Mouse (Mus musculus) heart, postnatal 4 days (tissue): ENCODE results near the gene Kctd12. TPM values are rescaled to one million over a fixed set of nuclear protein-coding genes. Genes with fewer than 3 reads are reported as not detected.
A peak's percentile ranks its signal among the peaks of the same experiment; 100 is the strongest.

Experiments
- DNase-seq: peaks from one replicate; pipeline ENCODE4 v3.0.0; 2021
- total RNA-seq, 2 experiments: library from RNA; stranded (reverse); gene quantifications; 2 replicates each; pipeline ENCODE4 v1.2.3; 2021

The Kctd12 gene
- 10 to 100 TPM; 58.2 to 58.8 TPM for total RNA-seq

DNA sequence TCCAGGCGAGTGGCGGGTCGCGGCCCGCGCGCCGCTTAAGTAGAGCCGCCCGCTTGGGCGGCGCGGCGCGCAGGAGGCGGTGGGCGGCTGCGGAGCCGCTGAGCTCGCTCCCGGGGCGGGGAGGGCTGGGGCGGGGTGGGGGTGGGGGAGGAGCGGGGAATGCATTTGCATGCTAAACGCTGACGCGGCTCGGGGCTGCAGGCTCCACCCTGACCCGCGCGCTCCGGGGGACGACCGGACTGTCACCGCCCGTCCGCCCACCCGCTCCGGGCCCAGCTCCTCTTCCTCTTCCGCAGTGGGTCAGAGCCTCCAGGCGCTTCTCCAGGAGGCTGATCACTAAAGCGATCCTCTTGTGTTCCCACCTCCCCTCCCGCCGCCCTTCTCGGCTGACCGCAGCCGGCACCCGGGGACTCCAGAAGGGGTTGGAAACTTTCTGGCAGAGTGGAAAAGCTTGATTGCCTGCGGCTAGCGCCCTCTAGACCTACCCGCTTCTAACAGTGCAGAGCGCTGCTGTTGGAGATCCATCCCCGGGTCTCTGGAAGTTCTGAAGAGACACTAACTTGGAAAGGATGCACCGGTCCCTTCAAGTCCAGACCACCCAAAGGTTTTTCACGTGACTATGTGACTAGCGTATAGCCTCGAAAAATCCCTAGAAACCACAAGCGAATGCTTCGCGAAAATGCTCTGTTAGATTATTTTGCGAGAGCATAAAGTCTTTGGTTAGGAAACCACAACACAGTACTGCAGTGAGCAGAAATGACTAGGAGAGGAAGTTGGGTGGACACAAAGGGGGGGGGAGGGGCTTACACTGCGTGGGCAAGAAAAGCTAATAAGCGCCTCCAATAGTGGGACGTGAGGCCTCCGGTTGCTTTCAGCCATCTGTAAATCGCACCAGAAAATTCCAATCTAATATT, at the start of gene Kctd12:
Gene Kctd12, minus strand, starts transcription at position 11 of the 914 bp plus-strand sequence.
- peak; percentile 87 for DNase-seq

- DNase-seq = no peak
These were observed 46.8 kb upstream of the Kctd12 start for GRCm38 (mm10) chr14:103029203-103029602.

- DNase-seq = peak; percentile 50
These were observed 37.6 kb upstream of the Kctd12 start for GRCm38 (mm10) chr14:103020046-103020445.

DNA sequence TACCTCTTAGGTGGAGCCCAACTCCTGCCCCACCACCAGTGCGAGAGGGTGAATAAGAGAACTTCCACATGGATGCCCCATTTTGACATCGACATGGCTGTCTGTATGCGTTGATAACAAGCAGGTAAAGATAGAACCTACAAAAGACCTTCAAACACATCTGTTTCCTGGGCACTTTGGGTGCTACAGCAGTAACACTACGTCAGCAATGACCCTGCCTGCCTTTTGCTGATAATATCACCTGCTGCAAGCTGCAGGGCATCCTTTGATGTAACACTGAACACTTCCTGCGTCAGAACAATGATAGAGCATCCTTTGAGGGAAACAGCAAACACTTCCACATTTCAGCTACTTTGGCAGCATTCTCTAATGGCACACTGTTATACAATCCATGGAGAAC, 34.6 kb upstream of the Kctd12 start:
- DNase-seq = no peak

- peak; percentile 72 for DNase-seq
These were observed 30.2 kb upstream of the Kctd12 start for GRCm38 (mm10) chr14:103012563-103013150.

- peak; percentile 39 for DNase-seq
These were observed 29.3 kb upstream of the Kctd12 start for GRCm38 (mm10) chr14:103011782-103012181.

DNA sequence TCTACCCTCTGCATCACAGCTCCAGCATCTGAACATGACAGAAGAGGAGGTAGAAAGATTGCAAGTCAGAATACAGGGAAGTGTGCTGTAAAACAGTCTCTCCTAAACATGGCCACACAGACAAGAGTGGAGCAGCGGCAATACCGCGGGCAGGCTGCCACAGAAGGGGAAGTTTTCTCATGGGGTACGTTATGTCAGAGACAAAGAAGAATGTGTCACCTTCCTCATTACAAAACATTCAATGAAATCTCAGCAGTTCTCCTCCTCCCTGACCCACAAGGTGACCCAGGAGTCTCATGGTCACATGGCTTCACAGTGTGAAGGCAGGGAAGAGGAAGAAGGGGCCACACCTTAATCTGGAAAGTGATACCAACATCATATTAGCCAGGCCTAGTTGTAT, 25.3 kb upstream of the Kctd12 start:
- DNase-seq = no peak

GRCm38 (mm10) chr14:102994662-102995561, 12.5 kb upstream of the Kctd12 start:
- peak; percentile 88 for DNase-seq

DNA sequence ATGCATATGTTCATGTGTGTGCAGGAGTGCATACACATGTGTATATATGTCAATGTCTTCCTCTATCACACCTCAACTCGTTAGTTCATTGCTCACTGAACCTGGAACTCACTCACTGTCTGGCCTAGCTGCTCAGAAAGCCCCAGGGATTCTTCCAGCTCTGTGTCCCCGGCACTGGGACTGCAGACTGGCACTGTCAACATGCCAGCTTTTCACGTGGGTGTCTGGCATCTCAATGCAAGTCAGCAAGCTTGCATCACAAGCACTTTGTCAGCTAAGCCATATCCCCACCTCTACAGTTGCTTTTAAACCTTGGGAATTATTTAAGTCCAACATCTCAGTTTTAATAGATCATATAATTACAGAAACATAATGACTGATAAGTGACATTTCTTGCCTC, 8.3 kb upstream of the Kctd12 start:
- no peak for DNase-seq

GRCm38 (mm10) chr14:102989866-102990265, 7.4 kb upstream of the Kctd12 start:
- peak; percentile 49 for DNase-seq

DNA sequence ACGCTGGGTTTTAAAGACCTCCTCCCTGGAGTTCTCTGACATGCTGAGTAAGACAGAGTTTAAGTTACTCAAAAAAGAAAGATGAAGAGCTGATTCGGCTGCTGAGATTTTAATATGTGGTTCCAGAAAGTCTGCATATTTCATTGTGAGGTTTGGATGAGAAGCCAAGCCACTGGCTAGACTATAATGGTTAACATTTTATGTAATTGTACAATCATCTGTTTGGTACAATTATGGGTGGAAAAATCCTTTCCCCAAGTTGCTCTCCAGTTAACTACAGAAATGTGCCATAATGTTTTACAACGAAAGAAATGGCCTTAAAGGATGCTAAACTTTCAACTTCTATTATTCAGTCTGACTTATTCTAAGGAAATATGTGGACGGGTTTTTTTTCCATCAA, 6.8 kb upstream of the Kctd12 start:
- DNase-seq = no peak

DNA sequence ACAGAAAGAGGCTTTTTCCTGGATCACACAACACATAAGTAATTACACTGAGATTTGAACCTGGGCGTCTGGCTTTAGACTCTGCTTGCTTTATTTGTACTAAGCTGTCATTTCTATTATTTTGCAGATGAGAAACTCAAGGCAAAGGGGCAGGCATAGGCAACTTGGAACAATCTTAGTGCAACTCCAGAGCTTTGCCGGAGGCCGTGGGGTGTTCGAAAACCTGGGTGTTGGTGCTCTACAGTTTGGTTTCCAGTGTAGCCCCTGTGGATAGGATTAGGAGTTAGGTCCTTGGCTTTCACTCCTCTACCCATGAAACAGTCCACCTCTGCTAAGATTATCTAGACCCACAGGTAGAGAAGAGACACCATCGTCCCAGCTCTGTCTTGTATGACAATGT, 5.2 kb upstream of the Kctd12 start:
- DNase-seq = no peak

DNA sequence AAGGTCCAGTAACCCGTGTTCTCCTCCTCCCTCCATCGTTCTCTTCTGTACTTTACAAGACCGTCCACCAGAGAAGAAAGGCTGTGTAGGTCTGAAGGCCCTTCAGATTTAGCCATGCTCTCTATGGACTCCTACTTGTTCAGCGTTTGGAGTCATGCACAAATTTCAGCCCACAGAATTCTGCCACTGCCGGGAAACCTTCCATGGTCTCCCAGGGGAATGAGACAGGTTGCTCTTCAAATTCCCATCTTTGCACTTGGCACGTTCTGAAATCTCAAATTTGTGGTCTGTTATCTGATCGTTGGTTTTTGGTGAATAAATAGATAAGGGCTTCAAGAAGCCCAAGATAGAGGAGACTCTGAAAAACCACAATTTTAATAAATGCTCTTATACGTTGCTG, 1.2 kb upstream of the Kctd12 start:
- DNase-seq = no peak

DNA sequence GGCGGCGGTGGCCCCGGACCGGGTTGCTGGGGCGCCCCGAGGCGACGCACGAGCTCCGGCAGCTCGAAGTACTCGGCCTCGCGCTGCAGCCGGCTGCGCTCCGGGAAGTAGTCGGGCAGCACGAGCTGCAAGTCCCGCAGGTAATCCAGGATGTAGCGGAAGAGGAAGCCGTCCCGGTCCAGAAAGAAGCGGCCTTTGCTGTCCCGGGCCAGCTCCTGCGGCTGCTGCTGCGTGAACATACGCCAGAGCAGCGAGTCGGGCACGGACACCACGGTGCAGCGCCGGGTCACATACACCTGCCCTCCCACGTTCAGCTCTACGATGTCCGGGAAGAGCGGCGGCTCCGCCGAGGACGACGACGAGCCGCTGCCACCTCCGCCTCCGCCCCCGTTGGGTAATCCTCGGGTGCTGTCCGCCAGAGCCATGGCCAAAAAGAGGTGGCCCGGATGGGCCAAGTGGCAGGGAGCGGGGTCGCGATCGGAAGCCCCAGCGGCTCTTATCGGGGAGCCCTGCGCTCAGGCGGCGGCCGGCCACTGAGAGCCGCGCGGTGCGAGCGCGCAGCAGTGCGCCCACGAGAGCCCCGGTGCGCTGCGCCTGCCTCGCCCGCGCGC, 316 bp downstream of the Kctd12 start:
- DNase-seq = no peak

DNA sequence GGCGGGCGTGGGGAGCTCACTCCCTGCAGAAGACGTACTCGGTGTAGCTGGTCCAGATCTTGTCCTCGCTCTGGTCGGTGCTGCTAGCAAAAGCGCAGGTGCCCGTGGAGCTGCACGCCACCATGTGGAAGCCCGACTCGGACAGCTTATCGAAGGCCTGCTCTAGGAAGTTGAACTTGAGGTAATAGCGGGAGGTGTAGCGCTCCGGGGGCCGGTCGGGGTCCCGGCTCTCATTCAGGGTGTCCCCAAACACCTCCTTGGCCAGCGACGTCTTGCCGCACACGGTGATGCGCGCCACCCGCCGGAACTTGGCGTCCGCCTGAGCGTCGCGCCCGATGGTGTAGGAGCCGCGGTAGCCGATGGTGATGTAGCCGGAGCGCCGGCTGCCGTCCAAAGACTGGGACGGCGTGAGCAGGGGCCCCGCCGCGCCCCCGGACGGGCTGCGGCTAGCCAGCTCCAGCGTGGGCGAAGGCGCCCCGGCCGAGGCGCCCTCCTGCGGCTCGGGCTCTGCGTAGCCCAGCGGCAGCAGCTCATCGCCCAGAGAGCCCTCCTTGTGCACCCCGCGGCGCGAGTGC, 909 bp downstream of the Kctd12 start:
- peak; percentile 73 for DNase-seq

DNA sequence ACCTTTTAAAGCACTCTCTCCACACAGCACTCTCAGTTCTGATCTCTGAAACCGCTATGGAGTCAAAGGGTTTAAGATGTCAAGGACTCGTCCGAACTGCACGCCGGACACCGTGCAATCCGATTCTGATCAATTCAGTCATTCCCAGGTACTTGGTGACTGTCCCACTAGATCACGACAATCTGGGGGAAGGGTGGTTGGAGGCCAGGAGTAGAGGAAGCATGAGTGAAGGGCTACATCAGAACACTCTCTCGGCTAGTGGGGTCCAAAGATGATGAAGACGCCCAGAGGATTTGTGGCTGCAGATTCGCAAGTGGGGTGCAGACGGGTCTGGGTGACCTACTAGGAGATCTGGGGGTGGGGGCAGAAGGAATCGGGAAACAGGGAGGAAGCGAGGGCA, 1.5 kb downstream of the Kctd12 start:
- no peak for DNase-seq

GRCm38 (mm10) chr14:102980481-102980880, 2.0 kb downstream of the Kctd12 start:
- peak; percentile 53 for DNase-seq

DNA sequence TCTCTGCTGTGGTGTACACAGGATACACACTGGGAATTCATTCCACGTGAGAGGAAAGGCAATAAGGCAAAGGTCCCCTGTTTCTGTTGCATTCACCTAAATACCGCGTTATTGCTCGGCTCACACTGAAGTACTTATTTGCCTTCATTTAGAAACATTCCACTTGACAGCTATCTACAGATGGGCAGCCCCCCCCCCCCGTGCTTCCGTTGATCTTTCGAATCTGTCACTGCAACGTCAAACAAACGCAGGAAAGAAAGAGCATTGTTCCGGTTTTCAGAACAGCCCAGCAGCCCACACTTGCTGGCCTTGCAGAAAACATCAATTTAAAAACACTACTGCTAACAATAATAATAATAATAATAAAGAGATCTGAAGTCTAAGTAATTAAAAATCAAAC, 2.6 kb downstream of the Kctd12 start:
- no peak for DNase-seq

GRCm38 (mm10) chr14:102975865-102976264, 6.6 kb downstream of the Kctd12 start:
- no peak for DNase-seq

DNA sequence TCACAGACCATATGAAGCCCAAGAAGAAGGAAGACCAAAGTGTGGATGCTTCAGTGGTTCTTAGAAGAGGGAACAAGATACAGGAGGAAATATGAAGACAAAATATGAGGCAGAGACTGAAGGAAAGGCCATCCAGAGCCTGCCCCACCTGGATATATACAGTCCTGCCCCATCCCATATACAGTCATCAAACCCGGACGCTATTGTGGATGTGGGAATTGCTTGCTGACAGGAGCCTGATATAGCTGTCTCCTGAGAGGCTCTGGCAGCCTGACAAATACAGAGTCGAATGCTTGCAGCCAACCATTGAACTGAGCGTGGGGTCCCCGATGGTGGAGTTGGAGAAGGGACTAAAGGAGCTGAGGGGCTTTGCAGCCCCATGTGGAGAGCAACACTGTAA, 13.6 kb downstream of the Kctd12 start:
- no peak for DNase-seq

DNA sequence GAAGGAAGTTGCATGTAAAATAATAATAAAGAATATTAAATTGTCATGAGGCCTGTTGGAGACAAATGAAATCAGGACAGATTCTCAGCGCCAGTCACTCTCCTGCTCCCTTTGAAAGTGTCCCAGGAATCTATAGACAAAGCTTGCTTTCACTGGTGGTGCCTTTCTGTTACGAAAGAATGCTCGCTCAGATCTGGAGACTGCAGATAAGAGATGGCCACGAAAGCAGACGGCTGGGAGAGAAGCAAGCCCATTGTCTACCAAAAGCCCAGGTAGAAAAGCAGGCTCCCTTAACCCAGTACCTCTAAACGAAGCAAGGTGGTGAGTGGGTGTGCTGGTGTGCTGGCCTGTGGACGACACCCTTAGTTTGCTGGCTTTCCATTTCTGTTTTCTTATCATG, 16.2 kb downstream of the Kctd12 start:
- no peak for DNase-seq

DNA sequence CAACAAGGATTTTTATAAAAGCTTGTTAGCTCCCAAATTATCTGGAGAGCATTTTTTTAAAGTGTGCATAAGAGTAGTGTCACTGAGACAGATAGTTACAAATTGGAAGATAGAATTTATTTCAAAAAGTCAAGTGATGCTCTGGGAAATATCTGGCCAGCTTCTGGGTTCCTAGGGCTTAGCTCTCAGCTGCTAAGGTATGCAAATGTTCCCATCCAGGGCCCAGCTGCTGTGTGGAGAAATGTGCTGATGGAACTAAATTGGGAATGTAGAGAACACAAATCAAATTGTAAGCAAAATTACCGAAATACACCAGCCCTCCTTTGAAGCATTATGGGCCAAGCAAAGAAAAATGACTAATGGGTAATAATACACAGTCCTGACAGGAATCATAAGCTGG, 16.6 kb downstream of the Kctd12 start:
- no peak for DNase-seq
